Mouse (Mus musculus) brain, embryonic 14.5 days (tissue): ENCODE results near the gene Fam177a.
"Not testable (repeated sequence)": the region's sequence is repeated elsewhere in the genome, so short reads cannot be mapped to it uniquely, and the experiment has no call there.

ENCODE experiments used
- CTCF ChIP-seq: fragments of 200-500 bp; IDR thresholded peaks from 2 replicates; pipeline ENCODE4 v1.5.1; 2012; ENCODE audit warnings: inconsistent platforms, mild to moderate bottlenecking, moderate library complexity, borderline replicate concordance; ENCODE audit not compliant: insufficient read depth, insufficient read length; ENCODE audit errors: extremely low read depth
- POLR2A ChIP-seq: fragments of 200-500 bp; IDR thresholded peaks from 2 replicates; pipeline ENCODE4 v1.6.1; 2012; ENCODE audit warnings: mild to moderate bottlenecking, inconsistent platforms, borderline replicate concordance; ENCODE audit not compliant: poor library complexity, insufficient read depth, insufficient read length, severe bottlenecking; ENCODE audit errors: extremely low read depth

GRCm38 (mm10) chr12:55137859-55138258, 13.6 kb downstream of the Fam177a start:
- not testable (repeated sequence) for TF ChIP-seq CTCF, POLR2A
